Mouse (Mus musculus) layer of hippocampus, adult 9-11 months (tissue): ENCODE results near the gene Vmn2r96.
"Not testable (repeated sequence)": the region's sequence is repeated elsewhere in the genome, so short reads cannot be mapped to it uniquely, and the experiment has no call there.

Experiments used
- DNase-seq: peaks from one replicate; pipeline ENCODE4 v3.0.0; 2022

The Vmn2r96 gene

GRCm38 (mm10) chr17:18572851-18573250 lies at the start of gene Vmn2r96:
TSS of gene Vmn2r96 (plus strand) at chr17:18573151.
- not testable (repeated sequence) for DNase-seq

GRCm38 (mm10) chr17:18523371-18523770 lies 49.6 kb upstream of the Vmn2r96 start:
- no peak for DNase-seq

- DNase-seq = no peak
Observed at GRCm38 (mm10) chr17:18523991-18524390, 49.0 kb upstream of the Vmn2r96 start.

GRCm38 (mm10) chr17:18558212-18559158 lies 14.5 kb upstream of the Vmn2r96 start:
- not testable (repeated sequence) for DNase-seq

GRCm38 (mm10) chr17:18566186-18566585 lies 6.8 kb upstream of the Vmn2r96 start:
- DNase-seq = not testable (repeated sequence)

- not testable (repeated sequence) for DNase-seq
Observed at GRCm38 (mm10) chr17:18615151-18615550, 42.2 kb downstream of the Vmn2r96 start.

GRCm38 (mm10) chr17:18626532-18626931 lies 53.6 kb downstream of the Vmn2r96 start:
- DNase-seq = no peak
